ENCODE assay signal across 8 mouse cellular contexts in the genomic region with DNA sequence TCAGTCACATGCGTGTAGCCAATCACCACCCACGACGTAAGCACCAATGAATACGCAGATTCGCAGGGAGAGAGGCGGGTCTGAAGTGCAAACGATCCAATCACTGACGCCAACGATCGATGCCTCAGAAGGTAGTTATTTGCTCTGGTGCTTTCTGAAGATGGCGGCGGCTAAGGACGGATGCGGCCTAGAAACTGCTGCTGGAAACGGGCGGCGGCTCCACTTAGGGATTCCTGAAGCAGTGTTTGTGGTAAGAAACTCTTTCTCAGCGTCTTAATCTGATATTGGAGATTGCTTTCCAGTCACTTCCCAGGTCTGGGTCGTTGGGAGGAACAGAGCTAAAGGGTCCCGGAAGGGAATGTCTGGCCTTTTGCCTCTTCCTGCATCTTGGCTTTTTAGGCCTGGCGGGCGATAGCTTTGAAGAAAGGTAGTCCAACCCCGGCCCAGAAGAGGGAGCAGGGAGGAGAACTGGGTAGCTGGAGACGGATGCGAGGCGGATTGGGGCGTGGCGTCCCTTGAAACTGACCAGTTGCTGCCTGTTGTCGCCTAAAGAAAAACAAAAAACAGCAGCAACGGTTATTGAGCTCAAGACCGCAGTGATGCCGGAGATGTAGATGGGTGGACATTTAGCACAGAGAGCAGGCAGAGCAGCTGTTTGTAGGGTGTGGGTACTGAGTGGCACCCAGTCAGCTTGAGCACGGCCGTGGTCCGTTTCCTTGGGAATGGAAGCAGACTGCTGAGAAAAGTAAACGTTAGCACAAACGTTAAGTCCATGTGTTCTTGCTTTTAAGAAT. TPM values are rescaled to one million over a fixed set of nuclear protein-coding genes. Genes with fewer than 3 reads are reported as not detected.
DNase-seq lines count a peak whose midpoint lies in the region; ATAC-seq and TF ChIP-seq lines count a peak whose summit lies in the region.

A gene (plus strand): TSS at position 121 of the 794 bp plus-strand sequence.

- H3K9me3 ChIP-seq in embryonic facial prominence, embryonic 14.5 days (ENCODE audit: control insufficient read depth, low read length): no peaks in the 10 kb centered on the region
- no peaks in the 10 kb centered on the region for H3K9me3 ChIP-seq in limb, embryonic 13.5 days
- no peaks in the 10 kb centered on the region for H3K9me3 ChIP-seq in midbrain, embryonic 16.5 days (replicated peaks; ENCODE audit: control insufficient read depth, low read length, poor library complexity, severe bottlenecking)

- intact Hi-C loops in heart, adult 2 months (cut with DNase I): loop anchor here (5.0 to 10.0 kb wide), 3 partner anchors 100 to 382 kb away; a partner anchor contains a TSS

- peak; percentile 99 for ATAC-seq in embryonic facial prominence, embryonic 14.5 days (ENCODE audit: low read depth)
- peak; percentile 98 for ATAC-seq in limb, embryonic 13.5 days (ENCODE audit: low FRiP score, low read depth)
- ATAC-seq in midbrain, embryonic 16.5 days: peak; percentile 100

- H3K79me2 ChIP-seq in heart, adult 2 months (replicated peaks; ENCODE audit: control insufficient read depth, insufficient read depth, low read length): no peaks in the 10 kb centered on the region

- peak; percentile 96 for DNase-seq in 3T3-L1 (ENCODE audit: low read depth, low spot score)
- peak; percentile 30 to 46 for DNase-seq in adrenal gland, postnatal 4 days (ENCODE audit: low spot score in 2 of 2)
- DNase-seq in embryonic facial prominence, embryonic 14.5 days (ENCODE audit: low spot score): peak; percentile 97
- peak; percentile 80 to 90 for DNase-seq in heart, adult 2 months
- peak; percentile 91 for DNase-seq in kidney, adult 8-10 months
- DNase-seq in spleen, postnatal 10 days (ENCODE audit: low spot score in 2 of 2): peak; percentile 69 to 86

- no peaks in the 10 kb centered on the region for H3K27me3 ChIP-seq in embryonic facial prominence, embryonic 14.5 days (replicated peaks; ENCODE audit: control insufficient read depth, insufficient read depth, low read length)
- no peaks in the 10 kb centered on the region for H3K27me3 ChIP-seq in heart, adult 2 months (ENCODE audit: control insufficient read depth, insufficient read depth, low read length)
- no peaks in the 10 kb centered on the region for H3K27me3 ChIP-seq in limb, embryonic 13.5 days
- no peaks in the 10 kb centered on the region for H3K27me3 ChIP-seq in midbrain, embryonic 16.5 days (ENCODE audit: control insufficient read depth, insufficient read depth, low read depth, low read length)

- peak within 1 kb of the TSS; percentile 59 for H3K4me3 ChIP-seq in embryonic facial prominence, embryonic 14.5 days (ENCODE audit: low read depth, low read length)
- H3K4me3 ChIP-seq in heart, adult 2 months: peak within 1 kb of the TSS; percentile 65
- H3K4me3 ChIP-seq in limb, embryonic 13.5 days: peak within 1 kb of the TSS; percentile 57
- H3K4me3 ChIP-seq in midbrain, embryonic 16.5 days (ENCODE audit: low read depth, low read length): peak within 1 kb of the TSS; percentile 61

- H3K27ac ChIP-seq in embryonic facial prominence, embryonic 14.5 days (replicated peaks; ENCODE audit: low read depth, low read length): peak within 1 kb of the TSS; percentile 92
- H3K27ac ChIP-seq in heart, adult 2 months: peak within 1 kb of the TSS; percentile 85
- peak within 1 kb of the TSS; percentile 88 for H3K27ac ChIP-seq in limb, embryonic 13.5 days
- peak within 1 kb of the TSS; percentile 87 for H3K27ac ChIP-seq in midbrain, embryonic 16.5 days (ENCODE audit: low read length)

- WGBS in embryonic facial prominence, embryonic 14.5 days: 16% methylated on average over 37 of the region's 37 CpGs
- 10% methylated on average over 37 of the region's 37 CpGs for WGBS in heart, adult 2 months
- 10% methylated on average over 37 of the region's 37 CpGs for WGBS in limb, embryonic 13.5 days
- 13% methylated on average over 37 of the region's 37 CpGs for WGBS in midbrain, embryonic 16.5 days

- no peak for TF ChIP-seq EP300 in heart, adult 2 months (IDR thresholded peaks at IDR 0.05; ENCODE audit: insufficient read depth, low read depth, low read length)

- no peak for TF ChIP-seq CTCF in heart, adult 2 months (IDR thresholded peaks at IDR 0.05)

- H3K4me2 ChIP-seq in embryonic facial prominence, embryonic 14.5 days (ENCODE audit: low read depth, low read length): peak within 1 kb of the TSS; percentile 44
- H3K4me2 ChIP-seq in limb, embryonic 13.5 days (replicated peaks): peak within 1 kb of the TSS; percentile 48
- peak within 1 kb of the TSS; percentile 43 for H3K4me2 ChIP-seq in midbrain, embryonic 16.5 days (ENCODE audit: low read length)

- H3K36me3 ChIP-seq in embryonic facial prominence, embryonic 14.5 days (ENCODE audit: control insufficient read depth, insufficient read depth, low read length): no peaks in the 10 kb centered on the region
- H3K36me3 ChIP-seq in heart, adult 2 months (ENCODE audit: control insufficient read depth, insufficient read depth, low read length): peaks cover 1% of the 10 kb centered on the region; the same call in 1 of the 2 replicates
- peaks cover 3% of the 10 kb centered on the region; the same call in 1 of the 2 replicates for H3K36me3 ChIP-seq in limb, embryonic 13.5 days
- H3K36me3 ChIP-seq in midbrain, embryonic 16.5 days (ENCODE audit: control insufficient read depth, insufficient read depth, low read length): no peaks in the 10 kb centered on the region

- H3K9ac ChIP-seq in embryonic facial prominence, embryonic 14.5 days (ENCODE audit: low read depth, low read length): peak within 1 kb of the TSS; percentile 73
- H3K9ac ChIP-seq in heart, adult 2 months (ENCODE audit: low read depth, low read length): peak within 1 kb of the TSS; percentile 80
- H3K9ac ChIP-seq in limb, embryonic 13.5 days: peak within 1 kb of the TSS; percentile 76
- H3K9ac ChIP-seq in midbrain, embryonic 16.5 days (ENCODE audit: low read depth, low read length): peak within 1 kb of the TSS; percentile 74

- peak; percentile 86 for TF ChIP-seq POLR2A in heart, adult 2 months (IDR thresholded peaks at IDR 0.05; ENCODE audit: insufficient read depth, low read depth, low read length)

- no peaks in the 10 kb centered on the region for H3K4me1 ChIP-seq in embryonic facial prominence, embryonic 14.5 days (ENCODE audit: control insufficient read depth, insufficient read depth, low read length)
- H3K4me1 ChIP-seq in heart, adult 2 months (ENCODE audit: control insufficient read depth, insufficient read depth, low read length): no peaks in the 10 kb centered on the region; the same call in 1 of the 2 replicates
- no peaks in the 10 kb centered on the region for H3K4me1 ChIP-seq in limb, embryonic 13.5 days
- peaks cover 4% of the 10 kb centered on the region; the same call in 1 of the 2 replicates for H3K4me1 ChIP-seq in midbrain, embryonic 16.5 days (ENCODE audit: control insufficient read depth, insufficient read depth, low read length)

RNA-seq across cellular contexts. Expression of the gene that starts here (rescaled TPM):
- 10 to 100 TPM; 59.5 to 59.6 TPM for total RNA-seq in adrenal gland, postnatal 4 days (2021)
- polyA plus RNA-seq in embryonic facial prominence, embryonic 14.5 days (2014; fragmentation: Nextera tagmentation; extraction: Ambion mirVana): 145 and 147 TPM in 2 replicates
- total RNA-seq in heart, adult 2 months (2021): 10 to 100 TPM; 37.8 to 39.8 TPM
- 6.5 and 14.4 TPM in 2 replicates for polyA plus RNA-seq in heart, adult 2 months (2012; rRNA removed)
- polyA plus RNA-seq in limb, embryonic 13.5 days (2015; fragmentation: Nextera tagmentation; extraction: Ambion mirVana): 142 and 147 TPM in 2 replicates
- polyA plus RNA-seq in midbrain, embryonic 16.5 days (2015; fragmentation: Nextera tagmentation; extraction: Ambion mirVana): 329 and 334 TPM in 2 replicates

Comparison
In these comparisons a context has a peak if more than half of its experiments do, and no peak if none do; other contexts are left out.
1. Peak in every context shown above with its lines: DNase-seq, ATAC-seq, H3K4me3 ChIP-seq and H3K27ac ChIP-seq.
2. DNase-seq: peak in every context shown above with its lines; median percentile 97 in embryonic facial prominence, embryonic 14.5 days; 96 in 3T3-L1; 91 in kidney, adult 8-10 months; 85 in heart, adult 2 months; 78 in spleen, postnatal 10 days; 38 in adrenal gland, postnatal 4 days.